Mouse (Mus musculus): ENCODE measurements around the gene Ttc36. TPM values are rescaled to one million over a fixed set of nuclear protein-coding genes. Genes with fewer than 3 reads are reported as not detected.
A peak's percentile ranks its signal among the peaks of the same experiment; 100 is the strongest.

Ttc36 gene
- not detected in 2 replicates for polyA plus RNA-seq (2014; fragmentation: Nextera tagmentation; extraction: Ambion mirVana)

GRCm38 (mm10) chr9:44802808-44803450, at the start of gene Ttc36:
Ttc36 (minus strand) TSS chr9:44803072.
- Histone ChIP-seq H3K27me3 (replicated peaks; ENCODE audit: control insufficient read depth, insufficient read depth, low read length) (peaks cover 7% of the 10 kb centered on the region; the same call in 1 of the 2 replicates), H3K4me3 (ENCODE audit: low read depth, low read length) (no peak within 1 kb of the TSS), H3K9me3 (ENCODE audit: control insufficient read depth, low read length) (no peaks in the 10 kb centered on the region), H3K4me2 (ENCODE audit: low read depth, low read length) (no peak within 1 kb of the TSS), H3K4me1 (ENCODE audit: control insufficient read depth, insufficient read depth, low read length) (peaks cover 10% of the 10 kb centered on the region; the same call in 1 of the 2 replicates), H3K9ac (ENCODE audit: low read depth, low read length) (no peak within 1 kb of the TSS), H3K27ac (replicated peaks; ENCODE audit: low read depth, low read length) (no peak within 1 kb of the TSS), H3K36me3 (ENCODE audit: control insufficient read depth, insufficient read depth, low read length) (peaks cover 33% of the 10 kb centered on the region)
- DNase-seq (ENCODE audit: low spot score), result no peak
- WGBS, result 71% methylated on average over 4 of the region's 4 CpGs
- ATAC-seq (ENCODE audit: low read depth), result no peak

- Histone ChIP-seq H3K9ac (ENCODE audit: low read depth, low read length) (no peak overlapping the region), H3K27me3 (replicated peaks; ENCODE audit: control insufficient read depth, insufficient read depth, low read length) (no peaks in the 10 kb centered on the region), H3K4me1 (ENCODE audit: control insufficient read depth, insufficient read depth, low read length) (no peaks in the 10 kb centered on the region), H3K4me2 (ENCODE audit: low read depth, low read length) (no peak overlapping the region), H3K36me3 (ENCODE audit: control insufficient read depth, insufficient read depth, low read length) (peaks cover 96% of the 10 kb centered on the region), H3K9me3 (ENCODE audit: control insufficient read depth, low read length) (no peaks in the 10 kb centered on the region), H3K4me3 (ENCODE audit: low read depth, low read length) (no peak overlapping the region), H3K27ac (replicated peaks; ENCODE audit: low read depth, low read length) (no peak overlapping the region)
- ATAC-seq (ENCODE audit: low read depth) (no peak), DNase-seq (ENCODE audit: low spot score) (no peak)
- WGBS, result 79% methylated on average over 6 of the region's 6 CpGs
These were observed 44.6 kb upstream of the Ttc36 start for GRCm38 (mm10) chr9:44847446-44847845.

- Histone ChIP-seq H3K4me3 (ENCODE audit: low read depth, low read length) (no peak overlapping the region), H3K9me3 (ENCODE audit: control insufficient read depth, low read length) (no peaks in the 10 kb centered on the region), H3K27me3 (replicated peaks; ENCODE audit: control insufficient read depth, insufficient read depth, low read length) (no peaks in the 10 kb centered on the region), H3K4me2 (ENCODE audit: low read depth, low read length) (no peak overlapping the region), H3K4me1 (ENCODE audit: control insufficient read depth, insufficient read depth, low read length) (no peaks in the 10 kb centered on the region), H3K36me3 (ENCODE audit: control insufficient read depth, insufficient read depth, low read length) (peaks cover 97% of the 10 kb centered on the region), H3K27ac (replicated peaks; ENCODE audit: low read depth, low read length) (no peak overlapping the region), H3K9ac (ENCODE audit: low read depth, low read length) (no peak overlapping the region)
- 88% methylated on average over 10 of the region's 10 CpGs for WGBS
- no peak for DNase-seq (ENCODE audit: low spot score)
- no peak for ATAC-seq (ENCODE audit: low read depth)
These were observed 38.4 kb upstream of the Ttc36 start for GRCm38 (mm10) chr9:44841241-44841640.

GRCm38 (mm10) chr9:44836439-44836838, 33.6 kb upstream of the Ttc36 start:
- 49% methylated on average over 7 of the region's 7 CpGs for WGBS
- peaks cover 97% of the 10 kb centered on the region for H3K36me3 ChIP-seq (ENCODE audit: control insufficient read depth, insufficient read depth, low read length)
- no peak for ATAC-seq (ENCODE audit: low read depth)

GRCm38 (mm10) chr9:44832356-44832755, 29.5 kb upstream of the Ttc36 start:
- Histone ChIP-seq H3K4me2 (ENCODE audit: low read depth, low read length) (no peak overlapping the region), H3K4me1 (ENCODE audit: control insufficient read depth, insufficient read depth, low read length) (no peaks in the 10 kb centered on the region), H3K4me3 (ENCODE audit: low read depth, low read length) (no peak overlapping the region), H3K27me3 (replicated peaks; ENCODE audit: control insufficient read depth, insufficient read depth, low read length) (no peaks in the 10 kb centered on the region), H3K27ac (replicated peaks; ENCODE audit: low read depth, low read length) (no peak overlapping the region), H3K9me3 (ENCODE audit: control insufficient read depth, low read length) (no peaks in the 10 kb centered on the region), H3K36me3 (ENCODE audit: control insufficient read depth, insufficient read depth, low read length) (peaks cover 96% of the 10 kb centered on the region), H3K9ac (ENCODE audit: low read depth, low read length) (no peak overlapping the region)
- no peak for ATAC-seq (ENCODE audit: low read depth)
- WGBS, result 79% methylated on average over 4 of the region's 4 CpGs
- peak; percentile 30 for DNase-seq (ENCODE audit: low spot score)

More at GRCm38 (mm10) chr9:44836439-44836838, 33.6 kb upstream of the Ttc36 start:
- Histone ChIP-seq H3K4me3 (ENCODE audit: low read depth, low read length) (no peak overlapping the region), H3K27ac (replicated peaks; ENCODE audit: low read depth, low read length) (no peak overlapping the region), H3K9me3 (ENCODE audit: control insufficient read depth, low read length) (no peaks in the 10 kb centered on the region), H3K9ac (ENCODE audit: low read depth, low read length) (no peak overlapping the region), H3K27me3 (replicated peaks; ENCODE audit: control insufficient read depth, insufficient read depth, low read length) (no peaks in the 10 kb centered on the region), H3K4me1 (ENCODE audit: control insufficient read depth, insufficient read depth, low read length) (no peaks in the 10 kb centered on the region), H3K4me2 (ENCODE audit: low read depth, low read length) (no peak overlapping the region)
- DNase-seq (ENCODE audit: low spot score), result peak; percentile 82

GRCm38 (mm10) chr9:44830506-44830905, 27.6 kb upstream of the Ttc36 start:
- no peaks in the 10 kb centered on the region for H3K27me3 ChIP-seq (replicated peaks; ENCODE audit: control insufficient read depth, insufficient read depth, low read length)
- H3K27ac ChIP-seq (replicated peaks; ENCODE audit: low read depth, low read length), result no peak overlapping the region
- H3K4me2 ChIP-seq (ENCODE audit: low read depth, low read length), result no peak overlapping the region
- H3K4me3 ChIP-seq (ENCODE audit: low read depth, low read length), result no peak overlapping the region
- peaks cover 98% of the 10 kb centered on the region for H3K36me3 ChIP-seq (ENCODE audit: control insufficient read depth, insufficient read depth, low read length)
- H3K9ac ChIP-seq (ENCODE audit: low read depth, low read length), result no peak overlapping the region
- 73% methylated on average over 2 of the region's 2 CpGs for WGBS
- no peak for DNase-seq (ENCODE audit: low spot score)
- no peak for ATAC-seq (ENCODE audit: low read depth)
- H3K9me3 ChIP-seq (ENCODE audit: control insufficient read depth, low read length), result no peaks in the 10 kb centered on the region
- no peaks in the 10 kb centered on the region for H3K4me1 ChIP-seq (ENCODE audit: control insufficient read depth, insufficient read depth, low read length)

GRCm38 (mm10) chr9:44828944-44829343, 26.1 kb upstream of the Ttc36 start:
- no peaks in the 10 kb centered on the region for H3K9me3 ChIP-seq (ENCODE audit: control insufficient read depth, low read length)
- WGBS, result 93% methylated on average over 11 of the region's 11 CpGs
- no peak overlapping the region for H3K9ac ChIP-seq (ENCODE audit: low read depth, low read length)
- no peaks in the 10 kb centered on the region for H3K27me3 ChIP-seq (replicated peaks; ENCODE audit: control insufficient read depth, insufficient read depth, low read length)
- H3K4me3 ChIP-seq (ENCODE audit: low read depth, low read length), result no peak overlapping the region
- ATAC-seq (ENCODE audit: low read depth), result no peak
- no peak for DNase-seq (ENCODE audit: low spot score)
- no peak overlapping the region for H3K4me2 ChIP-seq (ENCODE audit: low read depth, low read length)
- no peaks in the 10 kb centered on the region for H3K4me1 ChIP-seq (ENCODE audit: control insufficient read depth, insufficient read depth, low read length)
- H3K36me3 ChIP-seq (ENCODE audit: control insufficient read depth, insufficient read depth, low read length), result peaks cover 98% of the 10 kb centered on the region
- no peak overlapping the region for H3K27ac ChIP-seq (replicated peaks; ENCODE audit: low read depth, low read length)

GRCm38 (mm10) chr9:44826660-44827059, 23.8 kb upstream of the Ttc36 start:
- 45% methylated on average over 7 of the region's 7 CpGs for whole genome bisulfite sequencing

More at GRCm38 (mm10) chr9:44826660-44827059, 23.8 kb upstream of the Ttc36 start:
- H3K27ac ChIP-seq (replicated peaks; ENCODE audit: low read depth, low read length), result no peak overlapping the region
- no peak overlapping the region for H3K4me2 ChIP-seq (ENCODE audit: low read depth, low read length)
- H3K36me3 ChIP-seq (ENCODE audit: control insufficient read depth, insufficient read depth, low read length), result peaks cover 98% of the 10 kb centered on the region
- H3K27me3 ChIP-seq (replicated peaks; ENCODE audit: control insufficient read depth, insufficient read depth, low read length), result no peaks in the 10 kb centered on the region
- no peak overlapping the region for H3K4me3 ChIP-seq (ENCODE audit: low read depth, low read length)
- H3K9me3 ChIP-seq (ENCODE audit: control insufficient read depth, low read length), result no peaks in the 10 kb centered on the region
- no peaks in the 10 kb centered on the region for H3K4me1 ChIP-seq (ENCODE audit: control insufficient read depth, insufficient read depth, low read length)
- H3K9ac ChIP-seq (ENCODE audit: low read depth, low read length), result no peak overlapping the region
- DNase-seq (ENCODE audit: low spot score) (no peak), ATAC-seq (ENCODE audit: low read depth) (no peak)
